Mouse (Mus musculus): ENCODE results near the gene Glis3.

DNA sequence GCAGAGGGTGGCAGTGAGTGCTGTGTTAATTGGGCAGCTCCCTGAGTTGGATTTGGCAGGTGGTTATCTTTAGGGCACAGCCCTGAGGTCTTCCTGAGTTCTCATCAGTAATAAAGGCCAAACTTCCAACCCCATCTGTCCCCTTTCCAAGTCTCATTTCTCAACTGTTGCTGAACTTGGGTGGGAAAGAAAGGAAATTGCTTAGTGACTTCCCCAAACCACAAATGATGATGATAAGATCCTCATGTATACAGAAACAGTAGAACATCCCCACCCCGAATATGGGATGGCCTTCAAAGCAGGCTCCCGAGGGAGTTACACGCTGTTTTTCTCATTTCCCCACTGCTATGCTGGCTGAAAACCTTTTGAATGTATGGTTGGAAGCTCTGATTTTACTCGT lies 34.8 kb upstream of the Glis3 start:
- TF ChIP-seq GATA1 (IDR thresholded peaks at IDR 0.05; ENCODE audit: low read length), result no peak
- TF ChIP-seq TAL1 (IDR thresholded peaks at IDR 0.05; ENCODE audit: low read length), result no peak
